Mouse (Mus musculus) left cerebral cortex, postnatal 25 days (tissue): ENCODE measurements around the gene 5430427O19Rik. TPM values are rescaled to one million over a fixed set of nuclear protein-coding genes. Genes with fewer than 3 reads are reported as not detected.
A peak's percentile ranks its signal among the peaks of the same experiment; 100 is the strongest.

Experiments used
- DNase-seq, 2 experiments: peaks; one replicate each; pipeline ENCODE4 v3.0.0; 2022; ENCODE audit warnings: low spot score in 2 of 2, mixed read lengths in 1 of 2
- intact Hi-C: fragments of 180-260 bp; cut with DNase I; formaldehyde crosslinking; loops from one replicate; pipeline ENCODE4 v1.15.1; 2025
- total RNA-seq, 2 experiments: library from RNA; stranded (reverse); gene quantifications; 2 replicates each; pipeline ENCODE4 v1.2.3; 2021

The 5430427O19Rik gene
- total RNA-seq = under 1 TPM; 0.09 to 0.18 TPM

- no peak for DNase-seq
- intact Hi-C loops = no loop called here
These were observed at the start of gene 5430427O19Rik for GRCm38 (mm10) chrX:85869914-85870483. Gene 5430427O19Rik (plus strand): TSS chrX:85870354.

GRCm38 (mm10) chrX:85827719-85828453 lies 42.3 kb upstream of the 5430427O19Rik start:
- DNase-seq = no peak
- intact Hi-C loops = no loop called here

GRCm38 (mm10) chrX:85829000-85829399 lies 41.2 kb upstream of the 5430427O19Rik start:
- DNase-seq = peak in 1 of 2 experiments; percentile 12

DNA sequence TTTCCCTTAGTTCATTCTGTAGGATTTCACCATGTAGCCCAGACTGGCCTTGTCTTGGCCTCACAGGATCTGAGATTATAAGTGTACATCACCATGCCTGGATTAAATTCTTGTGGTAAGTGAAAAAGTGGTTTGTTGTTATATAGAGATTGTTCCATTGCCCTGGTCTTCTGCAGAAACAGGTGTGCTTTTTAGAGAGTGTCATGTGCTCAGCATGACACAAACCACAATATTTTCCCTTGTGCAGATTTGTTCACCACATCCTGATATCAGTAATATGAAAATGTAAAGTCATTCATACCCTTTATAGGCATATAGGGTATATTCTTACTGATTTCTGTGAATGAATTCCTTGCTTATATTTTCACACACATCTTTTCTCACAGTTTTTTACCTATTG lies 31.0 kb upstream of the 5430427O19Rik start:
- DNase-seq = no peak
- intact Hi-C loops = no loop called here

More at GRCm38 (mm10) chrX:85829000-85829399, 41.2 kb upstream of the 5430427O19Rik start:
- intact Hi-C loops = no loop called here

- intact Hi-C loops = no loop called here
- no peak for DNase-seq
These were observed 14.2 kb upstream of the 5430427O19Rik start for GRCm38 (mm10) chrX:85855938-85856337.

DNA sequence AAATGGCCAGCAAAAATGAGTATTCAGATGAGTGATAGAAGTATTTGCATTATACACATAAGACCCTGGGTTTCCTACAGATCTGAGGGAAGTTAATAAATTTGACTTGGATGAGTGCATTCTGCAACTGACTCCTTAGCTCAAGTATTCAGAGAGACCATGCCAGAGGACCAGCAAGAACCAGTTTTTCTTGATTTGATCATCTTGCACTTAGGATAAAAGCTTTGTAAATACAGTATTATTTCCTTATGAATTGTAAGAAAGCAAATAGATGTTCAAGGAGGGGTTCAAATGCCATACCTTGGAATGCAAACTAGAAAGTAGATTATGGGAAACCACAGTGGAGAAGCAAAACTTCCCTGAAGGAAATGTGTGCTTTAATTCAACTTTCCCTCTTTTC lies 13.0 kb upstream of the 5430427O19Rik start:
- DNase-seq = no peak
- intact Hi-C loops = no loop called here

DNA sequence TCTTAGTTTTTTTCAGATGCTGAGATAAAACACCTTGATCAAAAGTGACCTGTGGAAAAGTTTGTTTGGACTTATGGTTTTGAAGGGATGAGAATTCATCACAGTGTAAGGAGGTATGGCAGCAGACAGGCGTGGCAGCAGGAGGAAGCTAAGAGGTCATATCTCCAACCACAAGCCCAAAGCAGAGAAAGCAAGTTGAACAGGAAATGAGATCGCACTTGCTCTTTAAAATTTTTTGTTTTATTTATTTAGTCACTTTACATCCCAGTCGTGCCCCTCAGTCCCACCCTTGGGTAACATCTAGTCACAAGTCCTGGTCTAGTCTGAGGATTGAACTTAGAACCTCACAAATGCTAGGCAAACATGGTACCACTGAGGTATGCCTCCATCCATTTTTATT lies 2.1 kb upstream of the 5430427O19Rik start:
- DNase-seq = no peak
- intact Hi-C loops = no loop called here

DNA sequence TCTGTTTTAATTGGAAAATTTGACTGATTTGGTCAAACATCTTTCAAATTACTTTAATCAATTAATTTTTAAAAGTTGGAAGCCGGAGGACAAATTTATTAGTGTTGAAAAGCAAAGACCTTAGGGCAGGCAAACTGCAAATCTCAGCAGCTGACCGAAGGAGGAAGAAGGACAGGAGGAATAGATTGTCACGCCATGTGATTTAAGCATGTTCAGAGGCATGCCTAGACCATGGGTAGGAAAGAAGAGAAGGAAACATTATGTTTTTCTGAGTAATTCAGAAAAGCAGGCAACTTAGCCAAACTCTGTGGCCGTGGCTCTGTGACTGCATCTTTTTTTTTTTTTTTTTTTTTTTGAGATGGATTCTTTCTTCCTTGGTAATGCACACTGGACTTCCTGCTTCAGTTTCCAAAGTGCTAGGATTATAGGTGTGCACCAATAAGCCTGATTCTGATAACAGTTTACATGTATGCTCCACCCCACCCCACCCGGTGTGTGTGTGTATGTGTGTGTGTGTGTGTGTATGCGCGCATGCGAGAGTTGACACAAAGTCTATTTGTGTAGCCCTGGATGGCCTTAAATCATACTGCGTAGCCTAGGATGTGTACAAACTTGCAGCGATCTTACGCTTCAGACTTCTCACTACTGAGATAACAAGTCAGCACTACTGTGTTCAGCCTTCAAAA lies 1.4 kb downstream of the 5430427O19Rik start:
- no peak for DNase-seq
- intact Hi-C loops = no loop called here

DNA sequence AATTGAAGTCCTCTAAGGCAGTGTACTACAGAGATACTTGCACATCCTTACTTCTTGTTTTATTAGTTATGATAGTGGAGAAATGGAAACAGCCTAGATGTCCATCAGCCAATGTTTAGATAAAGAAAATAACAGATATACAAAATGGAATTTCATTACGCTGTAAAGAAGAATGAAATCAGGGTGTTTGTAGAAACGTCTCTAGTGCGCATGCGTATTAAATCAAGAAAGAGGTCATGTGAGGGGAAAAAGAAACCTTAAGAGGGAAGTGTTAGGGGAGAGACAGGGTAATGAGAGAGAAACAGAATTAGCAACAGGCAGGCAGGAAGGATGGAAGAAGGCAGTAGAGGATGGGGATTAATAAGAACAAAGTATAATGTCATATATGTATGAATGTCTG lies 4.2 kb downstream of the 5430427O19Rik start:
- intact Hi-C loops = no loop called here

DNA sequence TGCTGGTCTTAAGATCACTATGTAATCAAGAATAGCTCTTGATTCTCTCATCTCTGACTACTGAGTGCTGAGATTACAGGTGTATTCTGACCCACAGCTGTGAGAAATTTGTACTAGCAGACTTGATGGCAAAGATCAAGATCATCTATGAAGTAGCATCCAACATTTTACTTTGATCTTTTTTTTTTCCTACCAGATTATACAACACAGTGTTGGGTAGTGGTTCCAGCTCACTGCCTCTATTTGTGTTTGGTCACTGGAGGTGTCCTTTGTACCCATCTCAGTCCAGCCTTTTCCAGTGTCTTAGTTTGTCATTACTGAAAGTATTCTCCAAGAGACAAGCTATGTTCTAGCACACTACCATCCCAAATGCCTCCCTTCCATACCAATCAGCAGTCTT lies 5.8 kb downstream of the 5430427O19Rik start:
- intact Hi-C loops = loop anchor here (5.0 kb wide), 2 partner anchors 59 to 99 kb away; partner anchors contain the start of gene Gk
- DNase-seq = no peak

More for the DNA sequence above, 4.2 kb downstream of the 5430427O19Rik start:
- DNase-seq = no peak

GRCm38 (mm10) chrX:85877747-85878146 lies 7.6 kb downstream of the 5430427O19Rik start:
- DNase-seq = no peak
- intact Hi-C loops = loop anchor here (5.0 kb wide), 2 partner anchors 60 to 100 kb away; partner anchors contain the start of gene Gk

DNA sequence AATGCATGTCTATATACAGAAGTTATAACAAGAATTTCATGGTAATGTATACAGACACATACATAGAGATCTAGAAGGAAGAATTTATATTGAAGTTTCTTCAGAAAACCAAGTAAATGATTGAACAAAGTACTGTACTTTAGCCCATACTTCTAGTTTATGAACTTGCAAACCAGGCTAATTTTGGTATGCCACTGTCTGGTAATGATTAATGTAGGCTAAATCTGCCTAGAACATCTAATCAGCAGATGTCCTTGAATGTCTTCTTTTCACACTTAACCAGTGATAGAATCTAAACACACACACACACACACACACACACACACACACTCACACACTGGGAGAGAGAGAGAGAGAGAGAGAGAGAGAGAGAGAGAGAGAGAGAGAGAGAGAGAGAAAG lies 8.1 kb downstream of the 5430427O19Rik start:
- DNase-seq = no peak
- intact Hi-C loops = loop anchor here (5.0 kb wide), 2 partner anchors 61 to 101 kb away; partner anchors contain the start of gene Gk

- peak in 1 of 2 experiments; percentile 28 for DNase-seq
- intact Hi-C loops = loop anchor here (1.0 to 5.0 kb wide), 3 partner anchors 62 to 202 kb away; partner anchors contain the start of gene Gk
These were observed 9.2 kb downstream of the 5430427O19Rik start for GRCm38 (mm10) chrX:85879198-85879977.

DNA sequence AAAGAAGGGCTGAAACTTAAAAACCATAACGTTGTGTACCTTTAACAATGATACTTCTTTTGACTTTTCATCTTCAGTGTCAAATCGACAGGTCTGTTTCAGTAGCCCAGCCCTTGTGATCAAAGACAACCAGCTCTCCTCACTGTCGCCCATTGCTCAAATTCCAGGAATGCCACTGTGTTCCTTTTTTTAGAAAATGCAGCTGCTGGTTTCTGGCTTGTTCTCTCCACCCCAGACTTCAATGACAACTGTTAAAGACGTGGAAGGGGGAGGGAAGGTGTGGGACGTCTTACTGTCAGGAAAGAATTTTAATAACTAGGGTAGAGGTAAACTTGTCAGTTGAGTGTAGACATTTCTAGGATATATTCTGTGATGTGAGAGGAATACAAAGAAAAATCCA lies 16.5 kb downstream of the 5430427O19Rik start:
- no peak for DNase-seq
- intact Hi-C loops = no loop called here

GRCm38 (mm10) chrX:85901195-85901594 lies 31.0 kb downstream of the 5430427O19Rik start:
- intact Hi-C loops = no loop called here
- no peak for DNase-seq

GRCm38 (mm10) chrX:85919034-85919433 lies 48.9 kb downstream of the 5430427O19Rik start:
- intact Hi-C loops = loop anchor here (1.0 kb wide), 1 partner anchor 242 kb away; no protein-coding TSS in a partner anchor
- peak in 1 of 2 experiments; percentile 4 for DNase-seq

DNA sequence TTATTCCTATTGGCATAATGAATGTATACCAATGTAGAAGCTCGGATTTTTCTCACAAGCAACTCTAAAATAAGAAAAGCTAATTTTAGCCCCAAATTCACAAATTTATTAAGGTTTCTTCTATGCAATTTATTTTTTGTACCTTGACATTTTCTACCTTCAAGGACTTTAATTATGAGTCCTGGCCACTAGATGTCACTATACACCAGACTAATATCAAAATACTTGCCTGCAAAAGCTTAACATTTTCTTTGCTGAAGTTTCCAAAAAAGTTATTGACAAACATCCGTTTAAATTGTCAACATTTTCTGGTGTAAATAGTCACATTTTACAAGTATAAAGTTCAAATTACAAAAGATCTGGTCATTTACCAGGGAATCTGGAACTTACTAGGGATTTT lies 62.8 kb downstream of the 5430427O19Rik start:
- no peak for DNase-seq
- intact Hi-C loops = no loop called here
